Mouse (Mus musculus) mouse trophoblast stem cell (cell line): ENCODE results near the gene Gpx2.

ENCODE experiments used
- in situ Hi-C, 2 experiments: fragments of 300-500 bp; cut with MseI, MboI; formaldehyde crosslinking; loops; 2 replicates in 1 of 2; 3 replicates in 1 of 2; pipeline ENCODE4 v1.15.1; 2025

The Gpx2 gene

GRCm38 (mm10) chr12:76765354-76765851 is 30.0 kb downstream of the Gpx2 start, which contains the start of the genes Churc1 and Fntb:
Gene Churc1 (plus strand): TSS chr12:76765538.
Gene Fntb (plus strand): TSS chr12:76765589.
- in situ Hi-C loops, result no loop called here

GRCm38 (mm10) chr12:76752652-76753318 is 42.6 kb downstream of the Gpx2 start:
- in situ Hi-C loops, result no loop called here

- in situ Hi-C loops, result no loop called here
These were observed 44.4 kb downstream of the Gpx2 start for GRCm38 (mm10) chr12:76750866-76751459.
